In genomic region chr13:65277994-65278382, GRCm38 (mm10) we compare ENCODE assay signal across 8 mouse cellular contexts. TPM values are rescaled to one million over a fixed set of nuclear protein-coding genes. Genes with fewer than 3 reads are reported as not detected.
DNase-seq lines count a peak whose midpoint lies in the region; ATAC-seq and TF ChIP-seq lines count a peak whose summit lies in the region.

No protein-coding gene starts in this region.

- WGBS in kidney, postnatal 0 days, result 6% methylated on average over 9 of the region's 9 CpGs
- 15% methylated on average over 9 of the region's 9 CpGs for WGBS in embryonic facial prominence, embryonic 12.5 days
- 8% methylated on average over 9 of the region's 9 CpGs for WGBS in intestine, embryonic 16.5 days

- H3K4me1 ChIP-seq in kidney, postnatal 0 days (replicated peaks; ENCODE audit: insufficient read depth, low read length), result no peaks in the 10 kb centered on the region
- H3K4me1 ChIP-seq in embryonic facial prominence, embryonic 12.5 days, result no peaks in the 10 kb centered on the region
- peaks cover 3% of the 10 kb centered on the region; the same call in 1 of the 2 replicates for H3K4me1 ChIP-seq in intestine, embryonic 16.5 days (ENCODE audit: control insufficient read depth, insufficient read depth, low read length)

- H3K9me3 ChIP-seq in kidney, postnatal 0 days (replicated peaks; ENCODE audit: low read length), result peaks cover 14% of the 10 kb centered on the region; the same call in 1 of the 2 replicates
- H3K9me3 ChIP-seq in embryonic facial prominence, embryonic 12.5 days, result peaks cover 20% of the 10 kb centered on the region
- H3K9me3 ChIP-seq in intestine, embryonic 16.5 days (ENCODE audit: control insufficient read depth, low read length), result no peaks in the 10 kb centered on the region

- no peaks in the 10 kb centered on the region for H3K27me3 ChIP-seq in kidney, postnatal 0 days (ENCODE audit: insufficient read depth, low read length)
- no peaks in the 10 kb centered on the region for H3K27me3 ChIP-seq in embryonic facial prominence, embryonic 12.5 days
- no peaks in the 10 kb centered on the region for H3K27me3 ChIP-seq in intestine, embryonic 16.5 days (replicated peaks; ENCODE audit: control insufficient read depth, insufficient read depth, low read length)

- H3K27ac ChIP-seq in kidney, postnatal 0 days, result peak overlapping the region; percentile 91
- H3K27ac ChIP-seq in embryonic facial prominence, embryonic 12.5 days, result peak overlapping the region; percentile 84; the same call in 1 of the 2 replicates
- peak overlapping the region; percentile 90 for H3K27ac ChIP-seq in intestine, embryonic 16.5 days (ENCODE audit: low read length)

- ATAC-seq in kidney, postnatal 0 days (replicated peaks; ENCODE audit: low FRiP score, low read depth), result peak; percentile 34
- no peak for ATAC-seq in embryonic facial prominence, embryonic 12.5 days (ENCODE audit: insufficient number of reproducible peaks, insufficient read depth, low FRiP score, low TSS enrichment)
- ATAC-seq in intestine, embryonic 16.5 days, result peak; percentile 42
- ATAC-seq in monocyte, adult 5-6 weeks (replicated peaks; ENCODE audit: insufficient number of reproducible peaks, low FRiP score, low TSS enrichment, poor library complexity, severe bottlenecking), result 0 out of 2 replicates have a peak, but pooled peaks have one; percentile 3

- H3K4me3 ChIP-seq in kidney, postnatal 0 days (replicated peaks; ENCODE audit: low read depth, low read length), result peak overlapping the region; percentile 75
- peak overlapping the region; percentile 67 for H3K4me3 ChIP-seq in embryonic facial prominence, embryonic 12.5 days
- peak overlapping the region; percentile 73 for H3K4me3 ChIP-seq in intestine, embryonic 16.5 days (ENCODE audit: low read length)

- H3K4me2 ChIP-seq in kidney, postnatal 0 days (ENCODE audit: low read length), result peak overlapping the region; percentile 64
- peak overlapping the region; percentile 51 for H3K4me2 ChIP-seq in embryonic facial prominence, embryonic 12.5 days (replicated peaks)
- peak overlapping the region; percentile 69 for H3K4me2 ChIP-seq in intestine, embryonic 16.5 days (ENCODE audit: low read depth, low read length)

- H3K9ac ChIP-seq in kidney, postnatal 0 days (ENCODE audit: low read depth, low read length), result peak overlapping the region; percentile 59
- peak overlapping the region; percentile 66 for H3K9ac ChIP-seq in embryonic facial prominence, embryonic 12.5 days
- H3K9ac ChIP-seq in intestine, embryonic 16.5 days (ENCODE audit: low read depth, low read length), result peak overlapping the region; percentile 78

- no peak for DNase-seq in kidney, postnatal 0 days (ENCODE audit: low spot score)
- no peak for DNase-seq in kidney, adult 9 months
- DNase-seq in retina, embryonic 14.5 days (ENCODE audit: low spot score), result no peak
- no peak for DNase-seq in adrenal gland, adult 8-10 months
- DNase-seq in cerebellum, adult 11-12 months, result no peak

- no peak for TF ChIP-seq CTCF in kidney, postnatal 0 days (IDR thresholded peaks at IDR 0.05; ENCODE audit: low read depth)

- no peaks in the 10 kb centered on the region for H3K36me3 ChIP-seq in kidney, postnatal 0 days (ENCODE audit: insufficient read depth, low read length)
- peaks cover 21% of the 10 kb centered on the region for H3K36me3 ChIP-seq in embryonic facial prominence, embryonic 12.5 days
- H3K36me3 ChIP-seq in intestine, embryonic 16.5 days (ENCODE audit: control insufficient read depth, insufficient read depth, low read length), result 0 out of 2 replicates have a peak, but pooled peaks cover 3% of the 10 kb centered on the region

RNA-seq across cellular contexts. Expression of gene Zfp369, which starts 0.6 kb away (rescaled TPM):
- polyA plus RNA-seq in kidney, postnatal 0 days (2015; fragmentation: Nextera tagmentation; extraction: Ambion mirVana), result 6.8 and 7.6 TPM in 2 replicates
- 19.2 and 20.8 TPM in 2 replicates for polyA plus RNA-seq in embryonic facial prominence, embryonic 12.5 days (2016; fragmentation: Nextera tagmentation; extraction: Ambion mirVana)
- polyA plus RNA-seq in intestine, embryonic 16.5 days (2015; fragmentation: Nextera tagmentation; extraction: Ambion mirVana), result 5.6 and 7.1 TPM in 2 replicates
- total RNA-seq in monocyte, adult 5-6 weeks (2017), result 20.6 to 43.1 TPM (median 27.9 TPM) in 3 replicates
- total RNA-seq in adrenal gland, adult 8-10 months (2022), result 10 to 100 TPM; 24.5 to 41.4 (median 32.6) TPM

RNA-seq across cellular contexts. Expression of gene Gm10775, which starts 18.6 kb away (rescaled TPM):
- not detected in 2 replicates for polyA plus RNA-seq in kidney, postnatal 0 days (2015; fragmentation: Nextera tagmentation; extraction: Ambion mirVana)
- polyA plus RNA-seq in embryonic facial prominence, embryonic 12.5 days (2016; fragmentation: Nextera tagmentation; extraction: Ambion mirVana), result not detected in 2 replicates
- polyA plus RNA-seq in intestine, embryonic 16.5 days (2015; fragmentation: Nextera tagmentation; extraction: Ambion mirVana), result not detected in 2 replicates
- not detected in 3 replicates for total RNA-seq in monocyte, adult 5-6 weeks (2017)
- total RNA-seq in adrenal gland, adult 8-10 months (2022), result under 1 TPM in 1 of 4 experiments, not detected in 3; 0.28 TPM
